Mouse (Mus musculus): Measurements from ENCODE around the gene Serpinb9b. TPM values are rescaled to one million over a fixed set of nuclear protein-coding genes. Genes with fewer than 3 reads are reported as not detected.

Serpinb9b gene
- polyA plus RNA-seq, 1 experiment from 2014 or later, result not detected

GRCm38 (mm10) chr13:33003523-33004413, 23.4 kb upstream of the Serpinb9b start:
- DNase-seq (ENCODE audit: low spot score) (no peak), ATAC-seq (ENCODE audit: insufficient number of reproducible peaks, low FRiP score, low TSS enrichment, low read depth) (peak; percentile 2; the same call in 1 of the 2 replicates)
- Histone ChIP-seq H3K36me3 (ENCODE audit: control insufficient read depth, insufficient read depth, low read length) (no peaks in the 10 kb centered on the region), H3K27me3 (ENCODE audit: control insufficient read depth, insufficient read depth, low read length) (no peaks in the 10 kb centered on the region), H3K27ac (replicated peaks; ENCODE audit: low read depth, low read length) (no peak overlapping the region), H3K4me1 (ENCODE audit: control insufficient read depth, insufficient read depth, low read length) (no peaks in the 10 kb centered on the region), H3K9ac (ENCODE audit: low read length) (no peak overlapping the region), H3K9me3 (ENCODE audit: control insufficient read depth, low read length) (no peaks in the 10 kb centered on the region), H3K4me3 (ENCODE audit: low read depth, low read length) (no peak overlapping the region), H3K4me2 (ENCODE audit: low read depth, severe bottlenecking) (peak overlapping the region; percentile 39)
- 65% methylated on average over 9 of the region's 9 CpGs for WGBS

GRCm38 (mm10) chr13:33004414-33005105, 22.7 kb upstream of the Serpinb9b start:
- DNase-seq (ENCODE audit: low spot score), result peak; percentile 83
- H3K9ac ChIP-seq (ENCODE audit: low read length), result peak overlapping the region; percentile 36; the same call in 1 of the 2 replicates
- H3K4me1 ChIP-seq (ENCODE audit: control insufficient read depth, insufficient read depth, low read length), result no peaks in the 10 kb centered on the region
- H3K27me3 ChIP-seq (ENCODE audit: control insufficient read depth, insufficient read depth, low read length), result no peaks in the 10 kb centered on the region
- H3K27ac ChIP-seq (replicated peaks; ENCODE audit: low read depth, low read length), result no peak overlapping the region
- peak overlapping the region; percentile 39 for H3K4me2 ChIP-seq (ENCODE audit: low read depth, severe bottlenecking)
- H3K4me3 ChIP-seq (ENCODE audit: low read depth, low read length), result no peak overlapping the region
- H3K36me3 ChIP-seq (ENCODE audit: control insufficient read depth, insufficient read depth, low read length), result no peaks in the 10 kb centered on the region
- WGBS, result 22% methylated on average over 12 of the region's 12 CpGs
- H3K9me3 ChIP-seq (ENCODE audit: control insufficient read depth, low read length), result no peaks in the 10 kb centered on the region
- ATAC-seq (ENCODE audit: insufficient number of reproducible peaks, low FRiP score, low TSS enrichment, low read depth), result peak; percentile 91

GRCm38 (mm10) chr13:33005501-33006075, 21.6 kb upstream of the Serpinb9b start:
- Histone ChIP-seq H3K4me3 (ENCODE audit: low read depth, low read length) (no peak overlapping the region), H3K27me3 (ENCODE audit: control insufficient read depth, insufficient read depth, low read length) (no peaks in the 10 kb centered on the region), H3K9me3 (ENCODE audit: control insufficient read depth, low read length) (no peaks in the 10 kb centered on the region), H3K9ac (ENCODE audit: low read length) (no peak overlapping the region), H3K4me2 (ENCODE audit: low read depth, severe bottlenecking) (no peak overlapping the region), H3K36me3 (ENCODE audit: control insufficient read depth, insufficient read depth, low read length) (no peaks in the 10 kb centered on the region), H3K4me1 (ENCODE audit: control insufficient read depth, insufficient read depth, low read length) (no peaks in the 10 kb centered on the region), H3K27ac (replicated peaks; ENCODE audit: low read depth, low read length) (no peak overlapping the region)
- WGBS, result 57% methylated on average over 2 of the region's 2 CpGs
- ATAC-seq (ENCODE audit: insufficient number of reproducible peaks, low FRiP score, low TSS enrichment, low read depth) (0 out of 2 replicates have a peak, but pooled peaks have one; percentile 21), DNase-seq (ENCODE audit: low spot score) (no peak)

DNA sequence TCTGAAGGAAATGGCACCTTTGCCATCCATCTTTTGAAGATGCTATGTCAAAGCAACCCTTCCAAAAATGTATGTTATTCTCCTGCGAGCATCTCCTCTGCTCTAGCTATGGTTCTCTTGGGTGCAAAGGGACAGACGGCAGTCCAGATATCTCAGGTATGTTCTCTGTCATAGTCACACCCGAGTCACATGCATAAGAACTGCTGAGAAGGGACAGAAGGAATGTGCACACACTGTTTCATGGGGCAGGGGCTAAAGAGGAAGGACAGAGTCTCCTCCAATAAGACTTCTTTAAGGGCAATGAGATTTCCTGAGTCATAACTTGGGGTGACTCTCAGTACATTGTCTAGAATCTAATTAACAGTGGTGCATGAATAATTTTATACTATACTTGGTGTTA, 20.7 kb upstream of the Serpinb9b start:
- H3K9me3 ChIP-seq (ENCODE audit: control insufficient read depth, low read length), result no peaks in the 10 kb centered on the region
- no peaks in the 10 kb centered on the region for H3K27me3 ChIP-seq (ENCODE audit: control insufficient read depth, insufficient read depth, low read length)
- no peak for ATAC-seq (ENCODE audit: insufficient number of reproducible peaks, low FRiP score, low TSS enrichment, low read depth)
- no peak overlapping the region for H3K9ac ChIP-seq (ENCODE audit: low read length)
- H3K4me1 ChIP-seq (ENCODE audit: control insufficient read depth, insufficient read depth, low read length), result no peaks in the 10 kb centered on the region
- 82% methylated on average over 3 of the region's 3 CpGs for WGBS
- H3K4me2 ChIP-seq (ENCODE audit: low read depth, severe bottlenecking), result no peak overlapping the region
- H3K36me3 ChIP-seq (ENCODE audit: control insufficient read depth, insufficient read depth, low read length), result no peaks in the 10 kb centered on the region
- DNase-seq (ENCODE audit: low spot score), result no peak
- no peak overlapping the region for H3K4me3 ChIP-seq (ENCODE audit: low read depth, low read length)
- no peak overlapping the region for H3K27ac ChIP-seq (replicated peaks; ENCODE audit: low read depth, low read length)

DNA sequence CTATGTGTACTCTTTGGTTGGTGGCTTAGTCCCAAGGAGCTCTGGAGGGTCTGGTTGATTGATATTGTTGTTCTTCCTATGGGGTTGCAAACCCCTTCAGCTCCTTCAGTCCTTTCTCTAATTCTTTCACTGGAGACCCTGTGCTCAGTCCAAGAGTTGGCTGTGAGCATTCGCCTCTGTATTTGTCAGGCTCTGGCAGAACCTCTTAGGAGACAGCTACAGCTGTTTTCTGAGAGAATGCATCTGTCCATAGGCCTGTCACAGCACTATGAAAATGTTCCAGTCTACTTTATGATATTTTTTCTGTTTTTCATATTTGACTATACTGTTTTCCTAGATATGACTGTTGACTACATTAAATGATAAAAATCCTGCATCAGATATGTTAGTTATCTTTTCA, 14.8 kb upstream of the Serpinb9b start:
- H3K4me2 ChIP-seq (ENCODE audit: low read depth, severe bottlenecking), result no peak overlapping the region
- H3K9ac ChIP-seq (ENCODE audit: low read length), result no peak overlapping the region
- H3K36me3 ChIP-seq (ENCODE audit: control insufficient read depth, insufficient read depth, low read length), result no peaks in the 10 kb centered on the region
- H3K27ac ChIP-seq (replicated peaks; ENCODE audit: low read depth, low read length), result no peak overlapping the region
- ATAC-seq (ENCODE audit: insufficient number of reproducible peaks, low FRiP score, low TSS enrichment, low read depth) (no peak), DNase-seq (ENCODE audit: low spot score) (no peak)
- H3K4me3 ChIP-seq (ENCODE audit: low read depth, low read length), result no peak overlapping the region
- H3K9me3 ChIP-seq (ENCODE audit: control insufficient read depth, low read length), result no peaks in the 10 kb centered on the region
- WGBS, result 92% methylated on average over 1 of the region's 1 CpGs
- H3K27me3 ChIP-seq (ENCODE audit: control insufficient read depth, insufficient read depth, low read length), result no peaks in the 10 kb centered on the region
- H3K4me1 ChIP-seq (ENCODE audit: control insufficient read depth, insufficient read depth, low read length), result no peaks in the 10 kb centered on the region

- H3K27ac ChIP-seq (replicated peaks; ENCODE audit: low read depth, low read length), result no peak overlapping the region
- no peaks in the 10 kb centered on the region for H3K36me3 ChIP-seq (ENCODE audit: control insufficient read depth, insufficient read depth, low read length)
- H3K27me3 ChIP-seq (ENCODE audit: control insufficient read depth, insufficient read depth, low read length), result no peaks in the 10 kb centered on the region
- no peaks in the 10 kb centered on the region for H3K9me3 ChIP-seq (ENCODE audit: control insufficient read depth, low read length)
- no peak overlapping the region for H3K4me3 ChIP-seq (ENCODE audit: low read depth, low read length)
- DNase-seq (ENCODE audit: low spot score) (no peak), ATAC-seq (ENCODE audit: insufficient number of reproducible peaks, low FRiP score, low TSS enrichment, low read depth) (no peak)
- no peak overlapping the region for H3K4me2 ChIP-seq (ENCODE audit: low read depth, severe bottlenecking)
- H3K9ac ChIP-seq (ENCODE audit: low read length), result no peak overlapping the region
- WGBS, result 71% methylated on average over 2 of the region's 2 CpGs
- H3K4me1 ChIP-seq (ENCODE audit: control insufficient read depth, insufficient read depth, low read length), result no peaks in the 10 kb centered on the region
Observed at GRCm38 (mm10) chr13:33013271-33013670, 13.9 kb upstream of the Serpinb9b start.

DNA sequence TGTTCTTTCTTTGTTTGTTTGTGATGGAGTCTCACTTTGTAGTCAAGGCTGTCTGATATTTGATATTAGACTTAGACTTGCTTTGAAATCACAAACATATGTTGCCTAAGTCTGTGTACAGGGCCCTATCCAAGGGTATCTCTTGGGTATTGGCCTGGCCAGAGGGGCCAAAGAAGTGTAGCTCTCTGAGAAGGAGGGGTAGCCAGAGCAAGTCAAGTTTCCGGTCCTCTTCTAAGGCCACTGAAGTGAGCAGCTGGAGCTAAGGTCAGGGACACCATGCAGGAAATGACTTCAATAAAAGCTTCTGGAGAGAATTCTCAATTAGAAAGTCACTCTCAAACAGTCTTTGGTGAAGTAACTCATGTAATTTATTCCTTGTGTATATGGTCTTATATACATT, 4.8 kb upstream of the Serpinb9b start:
- DNase-seq (ENCODE audit: low spot score) (no peak), ATAC-seq (ENCODE audit: insufficient number of reproducible peaks, low FRiP score, low TSS enrichment, low read depth) (no peak)
- Histone ChIP-seq H3K36me3 (ENCODE audit: control insufficient read depth, insufficient read depth, low read length) (no peaks in the 10 kb centered on the region), H3K27me3 (ENCODE audit: control insufficient read depth, insufficient read depth, low read length) (no peaks in the 10 kb centered on the region), H3K27ac (replicated peaks; ENCODE audit: low read depth, low read length) (no peak overlapping the region), H3K4me3 (ENCODE audit: low read depth, low read length) (no peak overlapping the region), H3K4me2 (ENCODE audit: low read depth, severe bottlenecking) (no peak overlapping the region), H3K9me3 (ENCODE audit: control insufficient read depth, low read length) (no peaks in the 10 kb centered on the region), H3K9ac (ENCODE audit: low read length) (no peak overlapping the region), H3K4me1 (ENCODE audit: control insufficient read depth, insufficient read depth, low read length) (no peaks in the 10 kb centered on the region)
- WGBS, result 76% methylated on average over 1 of the region's 1 CpGs

DNA sequence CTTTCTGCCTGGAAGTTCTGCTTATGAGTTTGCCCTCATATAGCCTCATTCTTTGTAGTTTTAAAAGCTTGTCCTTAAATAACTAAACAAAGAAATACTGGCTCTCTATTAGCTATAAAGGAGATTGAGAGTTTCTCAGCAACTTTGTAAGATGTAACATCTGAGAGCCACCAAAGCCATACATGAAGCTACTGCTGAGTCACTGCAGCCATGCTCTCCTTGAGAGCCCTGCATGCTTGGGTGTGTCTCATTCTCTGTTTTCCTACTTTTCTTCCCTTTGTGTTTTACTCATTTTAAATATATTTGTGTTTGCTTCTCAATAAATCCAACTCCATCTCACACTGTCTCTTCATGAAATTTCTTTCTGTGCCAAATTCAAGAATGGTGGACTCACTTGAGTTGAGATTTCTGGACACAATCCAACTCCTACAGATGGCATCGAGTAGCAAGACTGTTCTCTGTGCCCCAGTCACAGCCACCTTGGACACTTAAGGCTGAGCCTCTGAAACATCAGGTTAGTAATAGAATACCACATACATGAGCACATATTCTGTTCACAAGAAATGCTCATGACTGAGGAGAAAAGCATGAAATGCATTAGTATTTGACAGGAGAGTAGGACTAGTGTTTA, 674 bp upstream of the Serpinb9b start:
- Histone ChIP-seq H3K27ac (replicated peaks; ENCODE audit: low read depth, low read length) (no peak overlapping the region), H3K9ac (ENCODE audit: low read length) (no peak overlapping the region), H3K9me3 (ENCODE audit: control insufficient read depth, low read length) (no peaks in the 10 kb centered on the region), H3K4me3 (ENCODE audit: low read depth, low read length) (no peak overlapping the region), H3K4me2 (ENCODE audit: low read depth, severe bottlenecking) (no peak overlapping the region), H3K36me3 (ENCODE audit: control insufficient read depth, insufficient read depth, low read length) (no peaks in the 10 kb centered on the region), H3K27me3 (ENCODE audit: control insufficient read depth, insufficient read depth, low read length) (no peaks in the 10 kb centered on the region), H3K4me1 (ENCODE audit: control insufficient read depth, insufficient read depth, low read length) (no peaks in the 10 kb centered on the region)
- no peak for DNase-seq (ENCODE audit: low spot score)
- no peak for ATAC-seq (ENCODE audit: insufficient number of reproducible peaks, low FRiP score, low TSS enrichment, low read depth)
- WGBS, result 75% methylated on average over 1 of the region's 1 CpGs
